In genomic region chr4:154466305-154466704, GRCm38 (mm10) we compare ENCODE assay signal across 11 mouse cellular contexts.
DNase-seq lines count a peak whose midpoint lies in the region; ATAC-seq and TF ChIP-seq lines count a peak whose summit lies in the region.
"Had no signal": no experiment of that assay in that cellular context is flagged by ENCODE, and none has a peak within 500 bp of the region (broad histone marks: within the 10 kb centered on the region; RNA-seq: fewer than 3 reads in every experiment).

No protein-coding gene starts in this region.

- no peak for TF ChIP-seq CTCF in hindbrain, postnatal 0 days (IDR thresholded peaks at IDR 0.05; ENCODE audit: low read depth)

- 32% methylated on average over 5 of the region's 5 CpGs for WGBS in hindbrain, embryonic 10.5 days
- WGBS in hindbrain, postnatal 0 days: 39% methylated on average over 5 of the region's 5 CpGs

- H3K4me3 ChIP-seq in hindbrain, embryonic 10.5 days: no peak overlapping the region
- no peak overlapping the region for H3K4me3 ChIP-seq in hindbrain, postnatal 0 days (ENCODE audit: low read length)
- H3K4me3 ChIP-seq: hindbrain, embryonic 13.5 days had no signal

- no peak for ATAC-seq in hindbrain, postnatal 0 days

- peak; percentile 55 for DNase-seq in hindbrain, embryonic 10.5 days (ENCODE audit: low spot score)
- no peak for DNase-seq in hindbrain, postnatal 0 days (ENCODE audit: low spot score)
- DNase-seq in thymus, postnatal 14 days: peak; percentile 54
- no peak for DNase-seq in thymus, postnatal 0 days (ENCODE audit: low spot score)
- peak; percentile 72 for DNase-seq in forelimb bud, embryonic 11.5 days (ENCODE audit: low read depth, low spot score)
- DNase-seq in thymus, postnatal 36 days: peak; percentile 12 to 30
- no peak for DNase-seq in layer of hippocampus, adult 9-11 months
- no peak for DNase-seq in spleen, postnatal 4 days (ENCODE audit: low spot score in 2 of 2)
- DNase-seq: cerebellum, adult 11-12 months had no signal

- H3K9me3 ChIP-seq in hindbrain, embryonic 10.5 days: no peaks in the 10 kb centered on the region
- H3K9me3 ChIP-seq in hindbrain, postnatal 0 days (ENCODE audit: low read length): no peaks in the 10 kb centered on the region
- H3K9me3 ChIP-seq: hindbrain, embryonic 13.5 days had no signal

- peaks cover 41% of the 10 kb centered on the region for H3K4me1 ChIP-seq in hindbrain, embryonic 10.5 days (replicated peaks)
- H3K4me1 ChIP-seq in hindbrain, postnatal 0 days (ENCODE audit: insufficient read depth, low read length): peaks cover 2% of the 10 kb centered on the region

- H3K27ac ChIP-seq in hindbrain, embryonic 10.5 days: no peak overlapping the region
- no peak overlapping the region for H3K27ac ChIP-seq in hindbrain, postnatal 0 days
- H3K27ac ChIP-seq: hindbrain, embryonic 13.5 days had no signal

- H3K27me3 ChIP-seq in hindbrain, embryonic 10.5 days (ENCODE audit: insufficient read depth, poor library complexity, severe bottlenecking): peaks cover 100% of the 10 kb centered on the region
- H3K27me3 ChIP-seq in hindbrain, postnatal 0 days (ENCODE audit: insufficient read depth, low read length): peaks cover 7% of the 10 kb centered on the region; the same call in 1 of the 2 replicates

- no peak overlapping the region for H3K9ac ChIP-seq in hindbrain, postnatal 0 days (replicated peaks; ENCODE audit: low read length)
- H3K9ac ChIP-seq: hindbrain, embryonic 13.5 days had no signal

- H3K36me3 ChIP-seq in hindbrain, embryonic 10.5 days: no peaks in the 10 kb centered on the region
- H3K36me3 ChIP-seq in hindbrain, postnatal 0 days (ENCODE audit: insufficient read depth, low read length): no peaks in the 10 kb centered on the region
- H3K36me3 ChIP-seq: G1E; hindbrain, embryonic 13.5 days had no signal

- H3K4me2 ChIP-seq in hindbrain, postnatal 0 days (ENCODE audit: low read depth, low read length): no peak overlapping the region
- H3K4me2 ChIP-seq: hindbrain, embryonic 13.5 days had no signal

Comparison
In these comparisons a context has a peak if more than half of its experiments do, and no peak if none do; other contexts are left out.
1. DNase-seq: peak in hindbrain, embryonic 10.5 days (single experiment), thymus, postnatal 14 days (single experiment), forelimb bud, embryonic 11.5 days (single experiment) and thymus, postnatal 36 days (2 of 2); none in hindbrain, postnatal 0 days (single experiment), thymus, postnatal 0 days (single experiment), layer of hippocampus, adult 9-11 months (single experiment) and spleen, postnatal 4 days (0 of 2).